Mouse (Mus musculus) embryonic facial prominence, embryonic 10.5 days (tissue): ENCODE measurements at regions not wholly inside any gene's neighbourhood (a gene's known extent, or its start where the extent isn't known, plus 50 kb on each side); places are given as distances from the start of the nearest gene placed in this dataset.
"Not testable (repeated sequence)": the region's sequence is repeated elsewhere in the genome, so short reads cannot be mapped to it uniquely, and the experiment has no call there.

Source experiments
- DNase-seq: peaks from one replicate; pipeline ENCODE4 v3.0.0-alpha.2; 2017; ENCODE audit warnings: low spot score
- H3K27ac ChIP-seq: fragments of 300-500 bp; sonication (generic); replicated peaks from 2 replicates; pipeline ENCODE4 v1.5.1; 2016; ENCODE audit warnings: mild to moderate bottlenecking
- H3K27me3 ChIP-seq: fragments of 300-500 bp; sonication (generic); replicated peaks from 2 replicates; pipeline ENCODE4 v1.6.1; 2016; ENCODE audit warnings: low read depth, mild to moderate bottlenecking; ENCODE audit not compliant: poor library complexity, severe bottlenecking
- H3K36me3 ChIP-seq: fragments of 300-500 bp; sonication (generic); replicated peaks from 2 replicates; pipeline ENCODE4 v1.6.1; 2016; ENCODE audit warnings: mild to moderate bottlenecking, moderate library complexity
- H3K4me1 ChIP-seq: fragments of 300-500 bp; sonication (generic); 2 replicates; pipeline ENCODE4 v1.6.1; 2016
- H3K4me3 ChIP-seq: fragments of 300-500 bp; sonication (generic); 2 replicates; pipeline ENCODE4 v1.5.1; 2016; ENCODE audit warnings: mild to moderate bottlenecking, moderate library complexity
- H3K9me3 ChIP-seq: fragments of 300-500 bp; sonication (generic); 2 replicates; pipeline ENCODE4 v1.6.1; 2016; ENCODE audit warnings: mild to moderate bottlenecking
- WGBS: fragments of 180-500 bp; shearing (Covaris S2); methylation state at CpG from one replicate; pipeline ENCODE4 v1.1.7; 2016; 5-methylcytosine and 5-hydroxymethylcytosine counted together

- H3K36me3 ChIP-seq, H3K4me1 ChIP-seq, H3K27ac ChIP-seq, DNase-seq, H3K4me3 ChIP-seq, H3K27me3 ChIP-seq, H3K9me3 ChIP-seq: not testable (repeated sequence)
- 78% methylated on average over 2 of the region's 2 CpGs for WGBS
Measured at GRCm38 (mm10) chr6:18566934-18567333, 52.3 kb upstream of the Cttnbp2 start.

GRCm38 (mm10) chr6:18569221-18569620 lies 54.6 kb upstream of the Cttnbp2 start:
- Histone ChIP-seq H3K36me3 (no peaks in the 10 kb centered on the region), H3K4me1 (no peaks in the 10 kb centered on the region), H3K9me3 (no peaks in the 10 kb centered on the region), H3K27me3 (no peaks in the 10 kb centered on the region), H3K4me3 (no peak overlapping the region), H3K27ac (no peak overlapping the region)
- DNase-seq = no peak
- WGBS = 86% methylated on average over 2 of the region's 2 CpGs

- no peak overlapping the region for H3K4me3 ChIP-seq
- H3K36me3 ChIP-seq = no peaks in the 10 kb centered on the region
- no peak for DNase-seq
- no peaks in the 10 kb centered on the region for H3K9me3 ChIP-seq
- no peak overlapping the region for H3K27ac ChIP-seq
- no peaks in the 10 kb centered on the region for H3K4me1 ChIP-seq
- no peaks in the 10 kb centered on the region for H3K27me3 ChIP-seq
Measured at GRCm38 (mm10) chr6:18578501-18578900, 63.9 kb upstream of the Cttnbp2 start.

GRCm38 (mm10) chr6:18589436-18589835 lies 74.8 kb upstream of the Cttnbp2 start:
- H3K27ac ChIP-seq = no peak overlapping the region
- H3K4me3 ChIP-seq = no peak overlapping the region
- H3K9me3 ChIP-seq = no peaks in the 10 kb centered on the region
- H3K36me3 ChIP-seq = no peaks in the 10 kb centered on the region
- H3K27me3 ChIP-seq = no peaks in the 10 kb centered on the region
- DNase-seq = no peak
- no peaks in the 10 kb centered on the region for H3K4me1 ChIP-seq

- Histone ChIP-seq H3K36me3 (no peaks in the 10 kb centered on the region), H3K27me3 (no peaks in the 10 kb centered on the region), H3K27ac (no peak overlapping the region), H3K4me3 (no peak overlapping the region), H3K9me3 (no peaks in the 10 kb centered on the region), H3K4me1 (no peaks in the 10 kb centered on the region)
- no peak for DNase-seq
- 86% methylated on average over 5 of the region's 5 CpGs for WGBS
Measured at GRCm38 (mm10) chr6:18596680-18597079, 82.0 kb upstream of the Cttnbp2 start.

GRCm38 (mm10) chr6:18599626-18600025 lies 85.0 kb upstream of the Cttnbp2 start:
- Histone ChIP-seq H3K36me3 (no peaks in the 10 kb centered on the region), H3K4me3 (no peak overlapping the region), H3K4me1 (no peaks in the 10 kb centered on the region), H3K9me3 (no peaks in the 10 kb centered on the region), H3K27ac (no peak overlapping the region), H3K27me3 (no peaks in the 10 kb centered on the region)
- WGBS = 87% methylated on average over 4 of the region's 4 CpGs
- DNase-seq = no peak

- H3K36me3 ChIP-seq = no peaks in the 10 kb centered on the region
- no peak overlapping the region for H3K4me3 ChIP-seq
- H3K27me3 ChIP-seq = no peaks in the 10 kb centered on the region
- no peak for DNase-seq
- no peaks in the 10 kb centered on the region for H3K4me1 ChIP-seq
- H3K27ac ChIP-seq = no peak overlapping the region
- 85% methylated on average over 7 of the region's 7 CpGs for WGBS
- no peaks in the 10 kb centered on the region for H3K9me3 ChIP-seq
Measured at GRCm38 (mm10) chr6:18601926-18602325, 87.3 kb upstream of the Cttnbp2 start.

GRCm38 (mm10) chr6:18621372-18622262 lies 107.0 kb upstream of the Cttnbp2 start:
- H3K27ac ChIP-seq = peak overlapping the region; percentile 65; the same call in 1 of the 2 replicates

GRCm38 (mm10) chr6:18628591-18628990 lies 113.9 kb upstream of the Cttnbp2 start:
- Histone ChIP-seq H3K9me3 (no peaks in the 10 kb centered on the region), H3K36me3 (no peaks in the 10 kb centered on the region), H3K27ac (no peak overlapping the region), H3K4me1 (no peaks in the 10 kb centered on the region), H3K4me3 (no peak overlapping the region), H3K27me3 (no peaks in the 10 kb centered on the region)
- 55% methylated on average over 1 of the region's 1 CpGs for WGBS
- DNase-seq = no peak

More at GRCm38 (mm10) chr6:18621372-18622262, 107.0 kb upstream of the Cttnbp2 start:
- Histone ChIP-seq H3K4me1 (0 out of 2 replicates have a peak, but pooled peaks cover 4% of the 10 kb centered on the region), H3K27me3 (no peaks in the 10 kb centered on the region), H3K36me3 (no peaks in the 10 kb centered on the region), H3K9me3 (no peaks in the 10 kb centered on the region), H3K4me3 (no peak overlapping the region)
- no peak for DNase-seq
- WGBS = 63% methylated on average over 6 of the region's 6 CpGs

GRCm38 (mm10) chr6:18633540-18634200 lies 119.0 kb upstream of the Cttnbp2 start:
- H3K9me3 ChIP-seq = peaks cover 5% of the 10 kb centered on the region; the same call in 1 of the 2 replicates
- H3K4me1 ChIP-seq = no peaks in the 10 kb centered on the region
- no peak for DNase-seq
- no peaks in the 10 kb centered on the region for H3K27me3 ChIP-seq
- 83% methylated on average over 2 of the region's 2 CpGs for WGBS
- no peaks in the 10 kb centered on the region for H3K36me3 ChIP-seq
- no peak overlapping the region for H3K27ac ChIP-seq
- H3K4me3 ChIP-seq = no peak overlapping the region

- Histone ChIP-seq H3K27ac (no peak overlapping the region; the same call in 1 of the 2 replicates), H3K4me3 (no peak overlapping the region), H3K9me3 (peaks cover 5% of the 10 kb centered on the region; the same call in 1 of the 2 replicates), H3K27me3 (no peaks in the 10 kb centered on the region), H3K4me1 (peaks cover 6% of the 10 kb centered on the region; the same call in 1 of the 2 replicates), H3K36me3 (no peaks in the 10 kb centered on the region)
- DNase-seq = no peak
- 27% methylated on average over 3 of the region's 3 CpGs for WGBS
Measured at GRCm38 (mm10) chr6:18639712-18640383, 125.2 kb upstream of the Cttnbp2 start.

GRCm38 (mm10) chr6:18648898-18649591 lies 134.4 kb upstream of the Cttnbp2 start:
- no peaks in the 10 kb centered on the region for H3K27me3 ChIP-seq
- WGBS = 82% methylated on average over 5 of the region's 5 CpGs
- no peaks in the 10 kb centered on the region for H3K36me3 ChIP-seq

More at GRCm38 (mm10) chr6:18648898-18649591, 134.4 kb upstream of the Cttnbp2 start:
- no peaks in the 10 kb centered on the region for H3K4me1 ChIP-seq
- DNase-seq = no peak
- H3K9me3 ChIP-seq = no peaks in the 10 kb centered on the region
- no peak overlapping the region for H3K27ac ChIP-seq
- no peak overlapping the region for H3K4me3 ChIP-seq
